Mouse (Mus musculus) midbrain, embryonic 12.5 days (tissue): ENCODE data around the gene Dpf3. TPM values are rescaled to one million over a fixed set of nuclear protein-coding genes. Genes with fewer than 3 reads are reported as not detected.

Source experiments
- ATAC-seq: fragments of 200-750 bp; cut with Nextera tagmentation; 2 replicates; pipeline ENCODE4 v1.8.0; 2017; ENCODE audit warnings: low read depth, moderate TSS enrichment, moderate library complexity; ENCODE audit not compliant: low FRiP score
- H3K27ac ChIP-seq: fragments of 300-500 bp; sonication (generic); replicated peaks from 2 replicates; pipeline ENCODE4 v1.5.1; 2016; ENCODE audit warnings: mild to moderate bottlenecking
- H3K27me3 ChIP-seq: fragments of 300-500 bp; sonication (generic); 2 replicates; pipeline ENCODE4 v1.6.1; 2016; ENCODE audit warnings: mild to moderate bottlenecking
- H3K36me3 ChIP-seq: fragments of 300-500 bp; sonication (generic); 2 replicates; pipeline ENCODE4 v1.6.1; 2016
- H3K4me1 ChIP-seq: fragments of 300-500 bp; sonication (generic); 2 replicates; pipeline ENCODE4 v1.6.1; 2016
- H3K4me2 ChIP-seq: fragments of 300-500 bp; sonication (generic); replicated peaks from 2 replicates; pipeline ENCODE4 v1.6.1; 2016; ENCODE audit warnings: mild to moderate bottlenecking, moderate library complexity
- H3K4me3 ChIP-seq: fragments of 300-500 bp; sonication (generic); 2 replicates; pipeline ENCODE4 v1.5.1; 2016; ENCODE audit warnings: mild to moderate bottlenecking
- H3K9ac ChIP-seq: fragments of 300-500 bp; sonication (generic); replicated peaks from 2 replicates; pipeline ENCODE4 v1.6.1; 2016; ENCODE audit warnings: mild to moderate bottlenecking, moderate library complexity
- H3K9me3 ChIP-seq: fragments of 300-500 bp; sonication (generic); 2 replicates; pipeline ENCODE4 v1.6.1; 2016; ENCODE audit warnings: mild to moderate bottlenecking
- WGBS: fragments of 180-500 bp; shearing (Covaris S2); methylation state at CpG from one replicate; pipeline ENCODE4 v1.1.7; 2016; 5-methylcytosine and 5-hydroxymethylcytosine counted together
- polyA plus RNA-seq: library from polyadenylated mRNA; unstranded; fragments of >200 nt; fragmentation: Nextera tagmentation; extraction: Ambion mirVana; gene quantifications from 2 replicates; pipeline ENCODE4 v1.2.1, GENCODE M21; 2016

Gene Dpf3
- polyA plus RNA-seq, 1 experiment from 2014 or later, result 19.3 TPM

DNA sequence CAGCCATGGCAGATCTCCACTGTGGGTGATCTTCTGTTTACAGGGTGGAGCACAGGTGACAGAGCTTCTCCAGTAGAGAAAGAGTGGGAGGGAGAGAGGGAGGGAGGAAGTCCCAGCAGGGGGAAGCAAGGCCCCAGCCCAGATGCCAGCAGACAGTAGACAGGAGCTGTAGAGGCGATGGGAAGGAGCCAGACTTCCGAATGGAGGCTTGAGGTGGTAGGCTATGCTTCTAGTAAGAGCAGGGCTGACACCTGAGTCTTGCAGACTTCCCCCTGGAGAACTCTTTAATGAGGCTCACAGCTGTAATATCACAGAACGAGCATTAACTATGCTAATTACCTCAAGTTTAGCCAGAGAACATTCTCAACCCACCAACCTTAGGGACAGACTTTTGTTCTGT is 285.8 kb downstream of the Dpf3 start:
- Histone ChIP-seq H3K9ac (no peak overlapping the region), H3K27ac (no peak overlapping the region), H3K36me3 (no peaks in the 10 kb centered on the region), H3K4me1 (peaks cover 10% of the 10 kb centered on the region), H3K27me3 (no peaks in the 10 kb centered on the region), H3K4me3 (no peak overlapping the region), H3K4me2 (no peak overlapping the region), H3K9me3 (no peaks in the 10 kb centered on the region)
- ATAC-seq, result no peak
- 48% methylated on average over 3 of the region's 3 CpGs for WGBS

- Histone ChIP-seq H3K9ac (no peak overlapping the region), H3K27me3 (no peaks in the 10 kb centered on the region), H3K9me3 (no peaks in the 10 kb centered on the region), H3K27ac (no peak overlapping the region), H3K4me1 (no peaks in the 10 kb centered on the region), H3K4me3 (no peak overlapping the region), H3K4me2 (no peak overlapping the region), H3K36me3 (no peaks in the 10 kb centered on the region)
- 79% methylated on average over 6 of the region's 6 CpGs for WGBS
- ATAC-seq, result no peak
These were observed 307.0 kb downstream of the Dpf3 start for GRCm38 (mm10) chr12:83180561-83180960.

- H3K9me3 ChIP-seq, result no peaks in the 10 kb centered on the region
- 84% methylated on average over 1 of the region's 1 CpGs for WGBS
- H3K27me3 ChIP-seq, result no peaks in the 10 kb centered on the region
- H3K4me2 ChIP-seq, result no peak overlapping the region
- H3K27ac ChIP-seq, result no peak overlapping the region
- H3K4me3 ChIP-seq, result no peak overlapping the region
- ATAC-seq, result no peak
- no peak overlapping the region for H3K9ac ChIP-seq
- no peaks in the 10 kb centered on the region for H3K36me3 ChIP-seq
- no peaks in the 10 kb centered on the region for H3K4me1 ChIP-seq
These were observed 307.7 kb downstream of the Dpf3 start for GRCm38 (mm10) chr12:83179860-83180259.

DNA sequence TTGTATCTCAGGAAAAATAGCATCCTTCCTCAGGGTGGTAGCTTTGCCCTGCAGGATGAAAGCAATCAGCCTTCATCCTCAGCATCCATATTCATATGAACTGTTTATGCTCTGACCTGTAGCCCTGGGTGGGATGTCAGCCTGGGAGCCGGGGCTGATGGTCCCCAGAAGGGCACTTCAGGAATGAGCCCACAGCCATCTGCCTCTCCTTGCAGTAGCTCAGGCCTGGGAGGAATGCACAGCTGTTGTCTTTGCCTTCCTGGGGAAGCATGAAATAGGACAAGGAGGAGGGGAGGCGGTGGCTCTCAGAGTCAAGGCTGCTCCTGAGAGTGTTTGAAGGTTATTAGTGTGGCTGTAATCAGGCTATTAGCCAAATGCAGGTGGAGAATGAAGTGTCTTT is 308.7 kb downstream of the Dpf3 start:
- Histone ChIP-seq H3K4me1 (no peaks in the 10 kb centered on the region), H3K9ac (no peak overlapping the region), H3K9me3 (no peaks in the 10 kb centered on the region), H3K27me3 (no peaks in the 10 kb centered on the region), H3K36me3 (no peaks in the 10 kb centered on the region), H3K4me2 (no peak overlapping the region), H3K4me3 (no peak overlapping the region), H3K27ac (0 out of 2 replicates have a peak overlapping the region, but pooled peaks have one; percentile 30)
- 74% methylated on average over 2 of the region's 2 CpGs for WGBS
- ATAC-seq, result no peak

DNA sequence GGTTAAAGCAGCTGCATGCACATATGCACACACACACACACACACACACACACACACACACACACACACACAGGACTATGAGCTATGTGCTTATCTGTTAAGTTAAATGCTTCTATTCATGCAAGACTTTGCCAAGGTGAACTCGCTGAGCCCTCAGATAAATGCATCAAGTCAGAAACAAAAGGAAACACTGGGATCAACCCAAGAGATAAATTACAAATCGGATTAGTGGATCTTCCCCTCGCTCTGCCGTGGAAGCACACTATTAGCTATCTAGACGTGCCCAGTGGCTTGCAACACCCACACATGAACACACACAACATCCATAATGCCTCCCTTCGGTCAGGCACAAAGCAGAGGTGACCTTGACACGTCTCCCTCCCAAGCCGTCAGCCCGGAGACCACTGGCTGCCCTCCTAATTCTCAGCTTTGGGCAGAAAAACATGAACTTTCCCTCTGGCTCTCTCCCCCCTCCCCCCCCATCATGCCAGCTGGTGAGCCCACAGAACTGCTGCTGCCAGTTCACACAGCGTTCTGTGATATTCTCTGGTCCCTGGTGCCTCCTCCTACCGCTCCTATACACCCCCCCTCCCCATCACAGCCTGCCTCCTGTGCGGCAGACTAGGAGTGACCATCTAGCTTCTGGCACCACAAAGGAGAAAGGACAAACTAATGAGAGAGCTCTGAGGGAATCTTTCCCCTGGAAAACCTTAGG is 317.9 kb downstream of the Dpf3 start:
- H3K4me3 ChIP-seq, result no peak overlapping the region
- no peaks in the 10 kb centered on the region for H3K36me3 ChIP-seq
- H3K27me3 ChIP-seq, result no peaks in the 10 kb centered on the region
- H3K27ac ChIP-seq, result peak overlapping the region; percentile 42; the same call in 1 of the 2 replicates
- WGBS, result 32% methylated on average over 12 of the region's 12 CpGs
- H3K9ac ChIP-seq, result no peak overlapping the region
- peaks cover 16% of the 10 kb centered on the region; the same call in 1 of the 2 replicates for H3K4me1 ChIP-seq
- no peaks in the 10 kb centered on the region for H3K9me3 ChIP-seq
- H3K4me2 ChIP-seq, result no peak overlapping the region
- ATAC-seq, result no peak

GRCm38 (mm10) chr12:83168310-83168709 is 319.2 kb downstream of the Dpf3 start:
- Histone ChIP-seq H3K27ac (no peak overlapping the region), H3K36me3 (no peaks in the 10 kb centered on the region), H3K4me3 (no peak overlapping the region), H3K9me3 (no peaks in the 10 kb centered on the region), H3K4me2 (no peak overlapping the region), H3K9ac (no peak overlapping the region), H3K4me1 (peaks cover 16% of the 10 kb centered on the region; the same call in 1 of the 2 replicates), H3K27me3 (no peaks in the 10 kb centered on the region)
- no peak for ATAC-seq
- WGBS, result 86% methylated on average over 6 of the region's 6 CpGs

- H3K27ac ChIP-seq, result no peak overlapping the region
- ATAC-seq, result no peak
These were observed 322.5 kb downstream of the Dpf3 start for GRCm38 (mm10) chr12:83165058-83165457.

More at GRCm38 (mm10) chr12:83165058-83165457, 322.5 kb downstream of the Dpf3 start:
- Histone ChIP-seq H3K9ac (no peak overlapping the region), H3K4me2 (no peak overlapping the region), H3K36me3 (no peaks in the 10 kb centered on the region), H3K4me1 (peaks cover 12% of the 10 kb centered on the region; the same call in 1 of the 2 replicates), H3K27me3 (no peaks in the 10 kb centered on the region), H3K4me3 (no peak overlapping the region), H3K9me3 (no peaks in the 10 kb centered on the region)
- 85% methylated on average over 1 of the region's 1 CpGs for WGBS

Other genes with a start within 250 kb of the Dpf3 start
- 27.4 and 30.5 TPM in 2 replicates for gene Dcaf4, start 32.8 kb upstream of the Dpf3 start, polyA plus RNA-seq
- 35.2 and 37.0 TPM in 2 replicates for gene Zfyve1, start 109.5 kb upstream of the Dpf3 start, polyA plus RNA-seq
- 295 and 322 TPM in 2 replicates for gene Rbm25, start 143.5 kb upstream of the Dpf3 start, polyA plus RNA-seq
- gene Psen1, start 200.4 kb upstream of the Dpf3 start, polyA plus RNA-seq, result 73.1 and 73.6 TPM in 2 replicates